Mouse (Mus musculus) layer of hippocampus, adult 9-10 months (tissue): ENCODE data around the gene Cdk17.

Source experiments
- DNase-seq: peaks from one replicate; pipeline ENCODE4 v3.0.0; 2022; ENCODE audit warnings: low spot score

Gene Cdk17

GRCm38 (mm10) chr10:93263431-93263830, 102.8 kb downstream of the Cdk17 start:
- no peak for DNase-seq

GRCm38 (mm10) chr10:93264001-93264400, 103.3 kb downstream of the Cdk17 start:
- DNase-seq: no peak

DNA sequence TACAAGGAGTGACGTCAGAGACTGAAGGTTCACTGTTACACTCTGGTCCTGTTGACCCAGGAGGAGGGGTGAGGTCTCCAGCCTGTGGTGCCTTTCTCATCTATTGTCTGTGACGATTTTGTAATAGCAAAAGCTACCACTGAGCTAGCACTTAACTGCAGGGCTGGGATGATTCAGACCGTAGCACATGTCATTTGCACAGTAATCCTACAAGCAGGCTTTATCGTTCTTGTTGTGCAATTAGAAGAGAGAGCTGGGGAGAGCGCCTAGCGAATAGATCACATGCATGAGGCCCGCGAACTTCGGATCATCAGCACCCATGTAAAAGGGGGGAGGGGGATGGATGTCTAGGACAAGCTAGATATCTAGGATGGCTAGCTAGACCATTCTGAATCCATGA, 105.2 kb downstream of the Cdk17 start:
- DNase-seq: no peak

- DNase-seq: no peak
Measured at GRCm38 (mm10) chr10:93266521-93266920, 105.8 kb downstream of the Cdk17 start.

- no peak for DNase-seq
Measured at GRCm38 (mm10) chr10:93267509-93267908, 106.8 kb downstream of the Cdk17 start.

DNA sequence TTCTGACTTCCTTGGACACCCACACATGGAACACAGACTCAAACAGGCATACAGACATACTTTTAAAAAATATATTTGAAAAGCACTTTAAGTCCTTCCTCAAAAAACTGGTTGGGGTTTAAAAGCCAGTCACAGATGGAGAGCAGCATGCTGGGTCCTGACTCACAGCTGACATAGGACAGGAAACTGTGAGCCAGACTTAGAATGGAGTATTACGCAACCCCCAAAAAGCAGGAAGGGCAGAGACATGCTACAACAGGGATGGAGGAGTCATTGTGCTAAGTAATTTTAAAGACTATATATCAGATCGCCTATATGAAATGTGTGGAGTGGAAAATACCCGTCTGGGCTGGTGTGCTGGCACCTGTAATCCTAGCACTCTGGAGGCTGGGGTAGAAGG, 107.7 kb downstream of the Cdk17 start:
- DNase-seq: no peak

- no peak for DNase-seq
Measured at GRCm38 (mm10) chr10:93269744-93270143, 109.1 kb downstream of the Cdk17 start.

DNA sequence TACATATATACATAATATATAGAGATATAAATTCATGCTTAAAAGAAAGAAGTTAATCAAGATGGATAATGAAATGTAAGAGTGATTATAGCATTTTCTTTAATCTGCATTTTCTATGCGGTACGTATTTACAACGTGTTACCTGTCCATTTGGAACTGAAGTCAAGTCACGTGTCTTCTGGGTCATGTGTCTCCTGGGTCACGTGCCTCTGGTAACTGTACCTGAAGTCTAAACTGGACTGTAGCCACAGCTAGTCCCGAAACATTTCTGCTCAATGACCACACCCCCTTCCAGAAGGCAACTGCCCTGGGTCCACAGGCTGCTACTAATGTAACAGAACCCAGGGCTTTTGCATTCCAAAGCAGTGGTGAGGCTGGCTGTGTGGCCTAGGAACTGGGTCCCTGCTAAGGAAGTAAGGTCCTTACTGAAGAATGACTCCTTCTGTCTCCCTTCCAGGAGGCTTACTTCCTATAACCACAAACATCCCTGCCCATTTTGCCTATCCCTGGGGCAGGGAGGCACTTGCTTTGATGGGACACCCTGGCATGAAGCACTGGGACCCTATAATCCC, 110.3 kb downstream of the Cdk17 start:
- DNase-seq: no peak

DNA sequence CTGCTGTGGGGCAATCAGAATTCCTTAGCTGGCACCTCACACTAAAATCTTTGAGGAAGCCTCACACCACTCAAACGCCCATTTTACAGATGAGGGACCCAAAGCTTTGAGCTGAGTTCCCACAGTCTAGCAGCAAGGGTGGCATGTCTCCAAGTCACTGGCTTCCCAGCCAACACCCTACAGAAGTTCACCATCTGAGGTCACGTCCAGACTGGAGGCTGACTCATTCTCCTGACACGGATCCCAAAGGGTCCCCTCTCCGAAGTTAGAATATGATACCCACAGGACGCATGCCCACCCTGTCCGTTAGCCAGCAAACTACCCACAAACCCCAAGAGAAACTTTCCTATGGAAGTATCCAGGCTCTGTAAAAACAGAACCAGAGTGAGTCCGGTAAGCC, 111.2 kb downstream of the Cdk17 start:
- DNase-seq: no peak

- no peak for DNase-seq
Measured at GRCm38 (mm10) chr10:93272986-93273982, 112.6 kb downstream of the Cdk17 start.

- DNase-seq: no peak
Measured at GRCm38 (mm10) chr10:93274277-93274696, 113.6 kb downstream of the Cdk17 start.

DNA sequence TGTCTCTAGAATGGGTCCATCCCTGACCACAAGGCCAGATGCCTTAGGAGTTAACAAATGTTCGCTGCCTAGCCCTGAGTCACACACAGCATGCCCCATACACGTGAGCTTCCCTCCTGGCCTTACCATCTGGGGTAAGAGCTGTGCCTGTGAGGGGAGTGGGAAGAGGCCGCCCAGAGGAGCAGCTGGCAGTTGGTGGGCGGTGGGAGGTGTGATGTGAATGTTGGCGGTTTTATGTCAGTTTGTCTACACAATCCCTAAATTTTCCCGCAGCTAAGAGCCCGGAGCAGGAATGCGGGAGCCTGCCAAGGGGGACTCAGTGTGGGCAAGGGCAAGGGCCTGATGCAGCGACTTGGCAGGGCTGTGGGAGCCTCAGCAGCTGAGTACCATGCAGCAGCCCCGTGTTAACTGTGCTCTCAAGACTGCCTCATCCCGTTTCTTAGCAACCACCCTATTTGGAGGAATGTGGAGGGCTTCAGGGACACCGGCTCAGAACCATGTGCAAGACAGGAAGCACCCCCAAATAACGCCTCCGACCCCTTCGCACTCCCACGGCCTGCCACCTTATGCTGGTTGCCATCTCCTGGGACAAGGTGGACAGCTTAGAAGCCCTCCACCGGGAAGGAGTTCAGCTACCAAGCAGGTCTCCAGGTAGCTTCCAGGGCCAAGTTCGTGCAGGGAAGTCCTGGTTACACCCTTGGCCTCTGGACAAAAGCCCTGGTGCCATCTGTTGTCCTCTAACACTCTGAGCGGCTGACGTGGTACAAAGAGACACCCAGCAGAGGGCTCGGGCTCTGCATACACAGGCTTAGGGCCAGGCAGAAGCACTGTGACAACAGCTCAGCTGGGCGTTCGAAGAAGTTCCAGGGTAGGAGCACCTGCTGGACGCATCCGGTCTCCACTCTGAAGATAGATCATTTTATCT, 114.8 kb downstream of the Cdk17 start:
- peak; percentile 80 for DNase-seq

DNA sequence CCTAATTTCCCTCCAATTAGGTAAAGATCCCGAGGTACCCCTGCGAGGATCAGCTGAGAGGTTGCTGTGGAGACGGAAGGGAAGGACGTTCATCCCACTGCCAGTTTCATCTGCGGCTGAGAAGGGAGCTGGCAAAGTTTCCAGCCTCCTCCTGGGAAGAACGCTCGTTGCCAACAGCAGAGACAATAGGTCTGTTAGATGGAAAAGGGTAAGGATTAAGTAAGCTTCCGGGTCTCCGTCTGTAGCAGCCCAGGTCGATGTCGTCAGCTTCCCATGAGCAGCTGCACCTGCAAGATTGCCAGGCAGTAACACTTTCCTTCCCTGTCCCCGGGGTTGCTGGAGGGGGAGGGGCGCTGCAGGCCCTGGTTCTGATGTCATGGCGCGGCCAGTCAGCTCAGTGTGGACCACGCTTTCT, 115.7 kb downstream of the Cdk17 start:
- no peak for DNase-seq

DNA sequence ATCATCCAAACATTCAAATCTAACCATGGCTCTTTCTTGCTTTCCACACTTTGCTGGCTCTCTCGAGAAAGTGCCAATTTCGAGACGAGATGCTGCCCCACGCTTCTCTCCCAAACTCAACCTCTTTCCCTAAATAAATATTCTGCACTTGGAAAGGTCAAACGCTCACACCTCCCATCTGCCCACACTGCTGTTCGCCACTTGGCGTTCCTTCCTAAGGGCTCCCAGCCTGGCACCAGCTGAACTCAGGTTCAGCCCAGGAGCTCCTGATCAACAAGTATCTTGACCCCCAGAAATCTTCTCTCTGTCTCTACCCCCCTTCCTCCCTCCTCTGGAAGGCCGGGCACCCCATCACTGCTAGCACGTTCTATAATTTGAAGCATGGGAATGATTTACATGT, 116.2 kb downstream of the Cdk17 start:
- no peak for DNase-seq

DNA sequence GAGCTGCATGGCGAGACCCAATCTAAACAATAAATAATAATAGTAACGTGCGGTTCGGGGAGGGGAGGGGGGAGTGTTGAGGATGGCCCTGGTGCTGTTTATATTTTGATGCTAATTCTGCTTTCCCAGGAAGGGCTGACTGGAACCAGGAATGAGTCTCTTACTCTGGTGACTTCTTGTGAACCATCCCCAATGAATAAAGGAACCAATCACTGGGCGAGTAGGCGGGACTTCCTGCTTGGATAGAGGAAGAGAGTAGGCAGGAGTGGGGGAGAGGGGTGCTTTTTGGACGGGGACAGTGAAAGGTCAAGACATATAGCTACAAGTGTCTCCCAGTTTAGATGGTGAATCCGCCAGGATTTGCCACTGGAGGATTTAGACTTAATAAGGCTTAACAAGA, 117.7 kb downstream of the Cdk17 start:
- DNase-seq: no peak

GRCm38 (mm10) chr10:93279062-93279461, 118.4 kb downstream of the Cdk17 start:
- no peak for DNase-seq

DNA sequence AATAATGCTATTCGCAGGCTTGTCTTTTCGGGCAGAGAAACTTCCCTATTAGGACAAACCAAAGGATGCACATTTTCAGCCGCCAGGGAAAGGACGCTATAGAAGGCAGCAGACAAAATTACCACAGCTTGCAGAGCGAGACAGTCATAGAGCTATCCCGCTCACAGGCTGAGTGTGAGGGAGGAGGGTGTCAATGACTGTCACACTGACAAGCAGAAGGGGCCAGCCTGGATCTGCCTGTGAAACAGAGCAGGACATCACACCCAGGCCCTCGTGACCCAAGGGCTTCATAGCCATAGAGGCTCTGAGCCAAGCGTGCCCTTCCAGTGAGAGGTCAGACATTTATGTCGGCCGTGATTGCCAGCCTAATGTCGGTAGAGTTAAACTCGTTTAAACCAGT, 119.9 kb downstream of the Cdk17 start:
- no peak for DNase-seq

- DNase-seq: no peak
Measured at GRCm38 (mm10) chr10:93281092-93281491, 120.4 kb downstream of the Cdk17 start.

- no peak for DNase-seq
Measured at GRCm38 (mm10) chr10:93282526-93282964, 121.9 kb downstream of the Cdk17 start.

- no peak for DNase-seq
Measured at GRCm38 (mm10) chr10:93283258-93283657, 122.6 kb downstream of the Cdk17 start.

- no peak for DNase-seq
Measured at GRCm38 (mm10) chr10:93285489-93285888, 124.8 kb downstream of the Cdk17 start.

GRCm38 (mm10) chr10:93287551-93288145, 127.0 kb downstream of the Cdk17 start:
- no peak for DNase-seq
